Mouse (Mus musculus) naive thymus-derived CD4-positive, alpha-beta T cell, adult 2 months (primary cell): Measurements from ENCODE around the gene Anapc15-ps.

ENCODE experiments used
- DNase-seq: peaks from one replicate; pipeline ENCODE4 v3.0.0-alpha.2; 2011; ENCODE audit warnings: low read depth

Anapc15-ps gene

DNA sequence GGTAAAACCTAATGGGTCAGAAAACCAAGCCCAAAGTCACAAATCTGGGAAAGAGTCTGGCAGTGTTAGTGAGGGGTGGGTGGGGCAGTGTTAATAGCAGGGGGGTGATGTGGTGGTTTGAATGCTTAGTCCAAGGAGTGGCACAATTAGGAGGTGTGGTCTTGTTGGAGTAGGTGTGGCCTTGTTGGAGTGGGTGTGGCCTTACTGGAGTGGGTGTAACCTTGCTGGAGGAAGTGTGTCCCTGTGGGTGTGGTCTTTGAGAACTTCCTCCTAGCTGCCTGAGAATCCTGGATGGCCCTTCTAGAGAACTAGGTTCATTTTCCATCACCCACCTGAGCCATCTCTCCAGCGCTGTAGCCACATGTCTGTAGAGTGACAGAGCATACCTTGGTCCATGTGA, 16.6 kb upstream of the Anapc15-ps start:
- no peak for DNase-seq

DNA sequence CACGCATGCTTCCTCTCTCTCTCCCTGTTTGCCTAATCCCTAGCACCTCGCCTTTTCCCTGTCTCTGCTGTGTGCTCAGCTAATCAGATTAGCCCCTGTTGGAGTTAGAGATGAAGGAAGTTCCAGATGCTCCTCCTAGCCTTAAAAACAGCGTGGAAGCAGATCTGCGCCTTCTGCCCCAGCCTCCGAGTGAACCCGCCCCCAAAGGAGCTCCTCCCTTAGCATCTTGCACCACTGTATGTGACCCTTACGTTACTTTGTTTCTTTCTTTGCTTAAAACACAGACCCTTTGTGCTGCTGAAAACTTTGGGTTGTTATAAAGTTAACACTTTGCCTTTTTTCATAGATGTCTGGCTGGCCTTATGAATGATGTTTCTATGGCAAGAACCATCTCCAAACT, 15.8 kb upstream of the Anapc15-ps start:
- no peak for DNase-seq

DNA sequence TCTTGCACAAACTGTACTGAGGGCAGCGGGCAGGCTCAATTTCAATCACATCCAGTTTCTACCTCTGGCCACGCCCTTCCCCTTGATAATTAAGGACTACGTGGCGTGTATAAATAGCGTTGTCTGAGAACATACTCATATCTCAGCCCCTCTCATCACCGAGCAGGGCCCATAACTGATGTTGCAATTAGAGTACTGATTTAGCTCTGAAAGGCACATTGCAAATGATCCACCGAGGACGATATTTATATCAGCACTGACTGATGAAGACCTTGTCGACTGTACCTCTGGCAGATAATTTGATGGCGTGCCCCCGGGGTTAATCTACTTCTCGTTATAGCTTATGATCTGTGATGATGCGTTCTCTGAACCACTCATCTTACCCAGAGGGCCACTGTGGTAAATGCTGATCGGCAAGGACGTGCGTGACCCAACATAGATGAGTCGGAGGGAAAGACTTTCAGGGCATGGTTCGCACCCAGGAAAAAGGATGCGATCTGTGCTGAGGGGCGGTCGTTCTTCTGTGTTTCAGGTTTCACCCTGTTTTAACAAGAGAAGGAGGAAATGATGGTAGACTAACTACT, 14.4 kb upstream of the Anapc15-ps start:
- DNase-seq = no peak

DNA sequence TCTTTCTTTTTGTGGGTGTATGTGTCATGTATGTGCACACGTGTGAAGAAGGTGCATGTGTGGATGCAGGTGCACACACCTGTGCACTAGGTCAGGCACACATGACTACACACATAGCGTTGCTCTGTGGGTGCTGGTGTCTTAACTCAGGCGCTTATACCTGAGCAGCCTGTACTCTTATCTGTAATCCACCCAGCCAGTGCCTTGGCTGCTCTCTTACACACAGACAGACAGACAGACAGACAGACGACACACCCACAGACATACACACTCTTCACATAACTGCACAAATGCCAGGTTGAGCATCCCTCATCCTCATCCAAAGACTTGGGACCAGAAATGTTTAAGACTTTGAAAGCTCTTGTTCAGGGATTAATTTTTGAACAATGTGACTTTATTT, 12.8 kb upstream of the Anapc15-ps start:
- DNase-seq = no peak

DNA sequence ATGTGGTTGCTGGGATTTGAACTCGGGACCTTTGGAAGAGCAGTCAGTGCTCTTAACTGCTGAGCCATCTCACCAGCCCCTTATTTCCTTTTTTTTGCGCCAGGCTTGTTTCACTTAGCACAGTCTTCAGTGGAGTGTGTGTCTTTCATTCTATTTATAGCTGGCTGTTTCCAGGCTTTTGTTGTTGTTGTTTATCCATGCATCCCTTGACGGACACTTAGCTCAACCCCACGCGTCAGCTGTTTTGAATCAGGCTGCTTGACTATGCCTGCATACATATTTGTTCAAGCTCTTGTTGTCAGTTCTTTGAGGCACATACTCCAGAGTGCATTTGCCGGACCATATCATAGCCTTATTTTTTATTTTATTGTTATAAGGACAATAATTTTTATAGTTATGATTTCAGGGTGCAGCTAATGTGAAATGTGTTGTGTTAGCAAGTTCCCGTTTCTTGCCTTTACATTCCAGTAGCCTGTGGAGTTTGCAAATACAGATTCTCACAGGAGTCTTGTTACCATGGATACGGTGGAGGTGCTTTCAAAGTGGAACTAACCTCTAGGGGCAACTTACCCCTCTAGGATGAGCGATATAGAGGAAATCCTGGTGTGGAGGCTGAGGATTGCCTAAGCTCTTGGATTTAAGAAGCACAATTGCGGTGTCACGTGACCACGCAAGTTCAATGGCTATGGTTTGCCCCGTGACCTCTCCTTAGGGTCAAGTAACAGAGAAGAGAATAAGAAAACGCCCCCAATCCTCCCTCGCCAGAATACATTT, 11.7 kb upstream of the Anapc15-ps start:
- no peak for DNase-seq

DNA sequence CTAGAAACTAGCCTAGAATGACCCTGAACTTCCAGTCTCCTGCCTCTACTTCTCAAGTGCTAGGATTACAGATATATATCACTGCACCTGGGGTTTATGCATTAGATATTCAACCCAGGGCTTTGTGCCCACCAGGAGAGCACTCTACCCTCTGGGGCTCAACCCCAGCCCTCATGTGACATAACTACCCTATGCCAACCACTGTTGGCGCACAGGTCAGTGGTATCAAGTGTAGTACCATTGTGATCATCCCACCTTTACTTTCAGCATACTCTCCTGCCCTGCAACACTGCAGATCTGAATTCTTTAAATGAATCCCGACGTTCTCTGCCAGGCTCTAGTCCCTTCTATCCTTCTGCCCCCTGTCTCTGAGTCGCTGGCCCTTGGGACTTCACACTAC, 11.0 kb upstream of the Anapc15-ps start:
- DNase-seq = no peak

DNA sequence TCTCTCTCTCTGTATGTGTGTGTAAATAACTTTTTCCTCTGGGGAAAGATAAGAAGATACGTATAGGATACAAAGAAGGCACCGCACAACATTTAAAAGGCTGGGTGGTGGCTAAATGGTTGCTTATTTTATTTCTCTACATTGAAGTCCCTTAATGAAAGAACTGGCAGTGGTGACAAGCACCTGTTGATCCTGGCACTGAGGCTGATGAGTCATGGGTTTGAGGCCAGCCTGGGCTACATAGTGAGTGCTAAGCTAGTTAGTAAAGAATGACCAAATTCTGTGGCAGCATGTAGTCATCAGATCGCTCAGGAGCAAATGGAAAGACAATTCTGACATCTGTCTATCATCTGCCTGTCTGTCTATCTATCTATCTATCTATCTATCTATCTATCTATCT, 10.5 kb upstream of the Anapc15-ps start:
- DNase-seq = no peak

DNA sequence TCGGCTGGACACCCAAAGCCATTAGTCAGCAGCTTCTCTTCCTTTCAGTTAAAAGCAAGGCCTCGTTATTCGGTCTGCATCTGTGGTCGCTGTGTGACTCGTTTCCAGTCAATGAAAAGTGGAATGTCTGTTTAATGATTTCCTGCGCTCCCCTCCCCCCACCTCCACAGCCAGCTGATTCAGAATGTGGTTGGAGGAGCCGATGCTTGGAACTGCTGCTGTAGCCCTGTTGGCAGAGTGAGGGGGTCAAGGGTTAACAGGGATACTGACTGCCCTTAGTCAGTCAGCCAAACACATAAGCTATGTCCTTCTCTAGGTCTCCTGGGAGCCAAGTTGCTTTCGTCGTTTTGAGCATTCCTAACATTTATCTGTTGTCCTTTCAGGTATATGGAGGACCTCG, 9.7 kb upstream of the Anapc15-ps start:
- no peak for DNase-seq

DNA sequence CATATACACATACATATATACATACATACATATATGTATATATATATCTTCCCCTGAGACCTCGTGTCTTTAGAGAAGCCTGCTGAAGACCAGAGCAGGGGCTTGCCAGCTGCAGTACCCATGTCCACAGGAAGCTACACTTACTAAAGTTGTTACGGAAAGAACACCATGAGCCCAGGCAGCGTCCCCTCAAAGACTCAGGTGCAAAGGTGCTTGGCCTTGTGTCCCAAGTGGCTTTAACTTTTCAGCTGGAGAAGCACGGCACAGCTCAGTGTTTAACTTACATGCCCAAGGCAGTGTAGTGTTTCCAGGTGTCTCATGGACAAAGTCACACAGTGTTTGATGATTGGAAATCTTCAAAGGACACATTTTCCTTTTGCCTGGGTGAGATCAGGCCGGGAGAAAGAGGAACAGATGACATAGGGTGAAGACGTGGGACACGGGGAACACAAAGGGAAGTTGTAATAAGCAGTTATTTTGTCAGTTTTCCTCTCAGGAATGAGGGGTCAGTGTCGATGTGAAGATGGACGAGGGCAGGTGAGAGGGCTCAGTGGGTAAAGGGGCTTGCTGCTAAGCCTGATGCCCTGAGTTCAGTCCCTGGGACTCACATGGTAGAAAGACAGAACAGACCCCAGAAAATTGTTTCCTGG, 9.0 kb upstream of the Anapc15-ps start:
- no peak for DNase-seq

DNA sequence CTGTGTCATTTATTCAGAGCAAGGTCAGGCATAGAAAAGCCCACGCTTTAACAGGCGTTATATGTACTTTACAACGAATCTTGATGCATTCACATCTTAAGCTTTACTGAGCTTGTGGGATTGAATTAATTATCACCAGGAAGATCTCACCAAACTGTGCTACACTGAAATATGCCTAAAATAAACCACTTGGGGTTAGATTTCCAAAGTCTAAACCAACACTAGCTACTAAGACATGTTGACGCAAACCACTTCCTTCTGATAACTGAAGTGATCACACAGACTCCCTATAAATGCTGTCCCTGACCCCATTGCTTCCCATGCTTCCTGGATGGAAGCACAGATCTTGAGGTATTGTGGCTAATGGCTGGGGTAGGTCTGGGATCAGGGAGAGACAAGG, 8.2 kb upstream of the Anapc15-ps start:
- no peak for DNase-seq

DNA sequence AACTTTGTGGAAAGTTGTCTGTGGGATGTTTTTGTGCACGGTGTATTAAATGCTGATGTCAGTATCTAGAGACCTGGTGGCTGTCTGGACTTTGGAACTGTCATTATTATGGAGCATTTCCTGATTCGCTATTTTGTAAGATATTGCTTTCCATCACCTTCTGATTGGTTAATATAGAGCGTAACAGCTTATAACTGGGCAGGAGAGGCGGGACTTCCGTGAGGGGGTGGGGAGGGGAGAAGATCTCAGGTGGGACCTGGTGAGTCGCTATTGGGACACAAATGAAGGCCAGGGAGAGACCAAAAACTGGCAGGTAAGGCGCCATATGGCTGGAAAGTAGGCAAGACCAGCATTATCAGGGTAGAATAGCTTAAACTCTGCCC, 7.8 kb upstream of the Anapc15-ps start:
- DNase-seq = peak; percentile 44

DNA sequence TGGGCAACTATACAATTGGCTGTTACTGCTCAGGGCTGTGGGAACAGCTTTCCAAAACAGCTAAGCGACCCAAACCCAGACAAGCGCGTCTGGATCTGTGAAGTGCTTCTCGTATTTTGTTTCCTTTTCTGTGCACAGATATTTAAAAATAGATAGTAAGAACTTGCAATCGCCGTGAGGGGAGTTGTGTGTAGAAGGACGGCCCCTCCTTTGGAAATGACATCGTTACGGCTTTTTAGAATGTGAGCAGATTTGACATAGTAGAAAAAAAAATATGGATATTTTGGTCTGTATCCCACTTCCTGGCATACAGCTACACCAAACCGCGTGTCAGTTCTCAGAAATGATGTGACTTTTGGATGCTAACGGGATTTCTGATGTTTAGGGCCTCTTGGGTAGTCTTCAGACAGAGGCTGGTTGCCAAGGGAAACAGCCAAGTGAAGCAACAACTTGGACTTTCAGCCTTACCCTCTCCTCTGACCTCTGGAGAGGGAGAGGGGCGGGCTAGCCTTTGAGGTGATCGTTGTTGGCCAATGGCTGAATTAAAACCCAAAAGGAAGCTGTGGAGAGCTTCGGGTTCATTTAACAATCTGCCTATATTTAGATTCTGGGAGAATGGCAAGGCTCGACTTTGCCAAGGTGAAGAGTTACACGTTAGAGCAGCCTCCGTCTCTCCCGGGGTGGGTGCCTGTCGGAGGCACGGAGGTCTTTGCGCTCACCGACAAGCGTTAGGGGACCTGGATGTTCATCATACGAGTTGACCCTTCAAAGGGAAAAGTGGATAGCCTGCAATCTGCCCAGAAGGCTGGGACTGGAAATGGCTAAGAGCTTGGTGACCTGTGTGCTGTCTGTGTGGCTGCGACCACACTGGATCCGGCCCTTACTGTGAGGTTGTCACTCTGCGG, 7.2 kb upstream of the Anapc15-ps start:
- no peak for DNase-seq

DNA sequence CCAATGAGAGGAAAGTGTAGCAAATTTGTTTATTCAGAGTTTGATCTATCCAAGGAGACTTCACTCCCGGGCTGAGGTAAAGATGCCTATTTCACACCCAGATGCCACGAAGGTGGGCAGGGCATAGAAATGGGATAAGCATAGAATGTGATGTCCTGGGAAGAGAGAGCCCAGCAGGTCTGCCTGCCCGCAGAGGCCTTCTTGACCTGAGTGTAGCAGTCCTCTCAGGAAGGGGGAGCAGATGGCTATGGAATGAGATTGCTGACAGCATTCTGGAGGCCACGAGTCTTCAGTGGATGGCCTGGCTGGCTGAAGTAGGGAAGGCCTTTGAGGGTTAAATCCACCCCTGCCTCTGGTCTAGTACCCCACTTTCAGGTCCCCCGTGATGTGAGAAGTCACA, 5.9 kb upstream of the Anapc15-ps start:
- DNase-seq = no peak

DNA sequence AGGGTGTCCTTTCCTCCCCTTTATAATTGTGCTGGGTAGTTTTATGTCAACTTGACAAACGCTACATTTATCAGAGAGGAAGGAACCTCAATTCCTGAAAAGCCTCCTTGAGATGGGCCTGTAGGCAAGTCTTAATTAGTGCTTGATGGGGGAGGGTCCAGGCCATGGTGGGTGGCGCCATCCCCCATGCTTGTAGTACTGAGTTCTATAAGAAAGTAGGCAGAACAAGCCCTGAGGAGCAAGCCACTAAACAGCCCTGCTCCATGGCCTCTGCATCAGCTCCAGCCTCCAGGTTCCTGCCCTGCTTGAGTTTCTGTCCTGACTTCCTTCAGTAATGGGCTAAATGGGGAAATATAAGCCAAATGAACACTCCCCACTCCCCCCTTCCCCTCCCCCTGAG, 5.4 kb upstream of the Anapc15-ps start:
- no peak for DNase-seq

DNA sequence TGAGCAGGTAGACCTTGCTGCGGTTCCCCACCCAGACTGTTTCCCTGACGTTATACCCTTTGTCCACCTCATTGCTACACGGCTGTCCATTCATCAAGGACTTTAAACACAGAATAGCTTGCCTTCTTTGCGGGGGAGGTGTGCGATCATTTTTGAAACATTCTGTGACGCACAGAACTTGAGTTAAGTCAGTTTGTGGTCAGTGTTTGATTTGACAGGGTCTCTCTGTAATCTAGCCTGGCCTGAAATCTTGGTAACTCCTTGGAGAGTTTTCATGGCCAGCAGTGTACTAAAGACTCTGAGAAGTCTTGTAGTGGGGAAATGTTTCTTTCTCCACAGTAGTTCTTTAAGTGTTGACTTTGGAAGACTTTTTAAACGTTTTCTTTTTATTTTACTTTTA, 5.0 kb upstream of the Anapc15-ps start:
- no peak for DNase-seq

DNA sequence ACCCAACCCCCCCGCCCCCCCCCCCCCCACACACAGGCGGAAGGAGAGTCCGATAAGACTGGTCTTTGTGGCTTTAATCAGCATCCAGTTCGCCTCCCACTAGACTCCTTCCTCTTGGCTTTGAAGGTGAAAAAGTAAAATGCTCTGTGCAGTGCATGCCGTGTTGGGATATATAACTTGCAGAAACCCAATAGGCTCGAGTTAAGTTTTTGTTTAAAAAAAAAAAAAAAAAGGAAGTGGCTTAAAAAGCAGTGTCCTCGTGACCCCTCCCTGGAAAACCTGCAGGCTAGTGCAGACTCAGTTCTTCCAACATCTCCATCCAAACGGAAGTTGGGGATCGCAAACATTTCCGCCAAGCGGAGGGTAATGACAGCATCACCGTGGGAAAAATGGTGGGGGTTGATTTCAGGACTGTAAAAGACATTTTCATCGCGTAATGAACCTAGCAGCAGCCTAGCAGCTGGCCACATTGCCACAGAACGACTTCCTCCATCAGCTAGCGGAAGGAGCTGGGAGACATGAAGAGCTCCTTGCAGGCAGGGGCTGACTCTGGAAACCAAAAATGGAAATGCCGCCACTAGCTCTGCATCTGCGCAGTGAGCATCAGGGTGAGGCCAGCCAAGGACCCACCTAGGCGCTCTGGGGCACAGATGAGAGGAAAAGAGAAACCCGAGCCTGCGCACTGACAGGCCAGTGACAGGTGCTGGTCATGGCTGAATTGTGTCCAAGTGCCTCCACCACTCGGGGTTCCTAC, 4.3 kb upstream of the Anapc15-ps start:
- peak; percentile 84 for DNase-seq

DNA sequence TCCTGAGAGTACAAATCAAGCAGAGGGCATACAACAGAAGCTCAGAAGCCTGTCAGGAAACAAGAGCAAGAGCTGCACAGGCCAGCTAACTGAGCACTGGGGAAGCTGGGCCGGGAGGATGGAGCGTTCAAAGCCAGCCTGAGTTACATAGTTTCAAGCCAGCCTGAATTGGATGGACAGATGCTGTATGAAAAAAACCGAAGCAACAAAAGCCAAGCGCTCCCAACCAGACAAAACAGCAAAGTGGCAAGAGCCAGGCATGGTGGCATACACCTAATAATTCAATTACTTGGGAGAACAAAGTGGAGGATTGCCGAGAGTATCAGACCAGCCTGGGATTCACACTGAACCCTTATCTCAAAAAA, 3.7 kb upstream of the Anapc15-ps start:
- DNase-seq = no peak

DNA sequence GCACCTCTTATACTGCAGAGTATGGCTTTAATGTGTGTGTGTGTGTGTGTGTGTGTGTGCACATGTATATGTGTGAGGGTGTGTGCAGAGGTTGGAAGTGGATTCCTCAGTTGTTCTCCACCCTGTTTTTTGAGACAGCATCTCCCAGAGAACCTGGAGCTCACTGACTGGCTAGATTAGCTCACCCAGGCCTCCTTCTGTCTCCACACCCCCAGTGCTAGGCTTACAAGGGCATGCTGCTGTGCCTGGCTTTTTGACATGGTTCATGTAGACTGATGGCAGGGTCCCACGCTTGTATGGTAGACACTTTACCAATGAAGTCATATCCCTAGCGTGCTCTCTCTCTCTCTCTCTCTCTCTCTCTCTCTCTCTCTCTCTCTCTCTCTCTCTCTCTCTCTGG, 3.1 kb upstream of the Anapc15-ps start:
- DNase-seq = no peak

DNA sequence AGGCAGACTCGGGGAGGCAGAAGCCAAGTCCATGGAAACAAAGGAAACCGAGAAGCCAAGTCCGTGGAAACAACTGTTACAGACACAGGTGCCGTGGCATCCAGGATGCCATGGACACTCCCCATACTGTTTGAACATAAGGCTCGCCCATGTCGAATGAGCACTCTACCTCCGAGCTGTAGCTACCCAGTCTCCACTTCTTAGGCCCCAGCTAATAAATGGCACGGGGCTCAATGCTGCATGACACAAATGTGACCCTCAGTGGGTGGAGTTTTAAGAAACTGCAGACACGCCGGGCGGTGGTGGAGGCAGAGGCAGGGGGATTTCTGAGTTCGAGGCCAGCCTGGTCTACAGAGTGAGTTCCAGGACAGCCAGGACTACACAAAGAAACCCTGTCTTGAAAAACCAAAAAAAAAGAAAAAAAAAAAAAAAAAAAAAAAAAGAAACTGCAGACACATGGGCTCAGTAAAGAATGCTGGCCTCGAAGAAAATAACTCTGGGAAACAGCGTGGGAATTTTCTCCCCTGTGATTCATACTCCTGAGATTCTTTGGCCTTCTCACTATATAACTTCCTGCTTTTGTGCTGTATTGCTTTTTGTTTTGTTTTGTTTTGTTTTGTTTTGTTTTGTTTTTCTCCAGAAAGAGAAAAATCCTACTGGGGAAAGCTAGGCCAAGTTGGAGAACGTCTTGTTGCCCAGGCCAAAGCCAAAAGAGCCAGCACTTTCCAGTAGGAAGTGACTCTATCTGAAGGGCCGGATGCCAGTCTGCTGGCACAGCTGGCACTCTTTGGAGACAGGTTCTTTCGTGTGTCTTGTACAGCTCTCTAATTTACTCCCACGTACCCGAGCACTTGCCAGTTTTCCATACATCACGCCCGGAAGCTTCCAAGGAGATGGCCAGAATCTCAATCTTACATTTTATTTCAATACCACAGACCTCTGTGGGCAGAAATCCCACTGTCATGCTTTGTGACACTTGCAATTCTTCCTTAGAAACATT, 2.2 kb downstream of the Anapc15-ps start:
- no peak for DNase-seq

DNA sequence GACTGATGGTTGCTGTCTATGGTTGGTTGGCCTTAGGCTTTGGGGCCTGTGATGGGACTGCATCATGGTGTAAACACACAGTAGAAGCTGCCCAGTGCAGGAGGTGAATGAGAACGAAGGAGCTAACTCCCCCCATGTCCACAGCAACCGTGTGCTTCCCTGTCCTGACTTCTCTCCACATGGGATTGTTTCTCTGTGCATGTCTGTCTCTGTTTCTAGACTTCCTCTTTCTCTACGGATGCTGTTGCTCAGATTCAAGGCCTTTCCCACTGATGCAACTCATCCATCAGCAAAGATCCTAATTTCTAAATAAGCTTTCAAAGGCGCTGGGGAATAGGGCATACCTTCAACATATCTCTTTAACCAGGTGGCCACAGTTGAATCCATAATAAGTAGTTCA, 3.4 kb downstream of the Anapc15-ps start:
- no peak for DNase-seq

DNA sequence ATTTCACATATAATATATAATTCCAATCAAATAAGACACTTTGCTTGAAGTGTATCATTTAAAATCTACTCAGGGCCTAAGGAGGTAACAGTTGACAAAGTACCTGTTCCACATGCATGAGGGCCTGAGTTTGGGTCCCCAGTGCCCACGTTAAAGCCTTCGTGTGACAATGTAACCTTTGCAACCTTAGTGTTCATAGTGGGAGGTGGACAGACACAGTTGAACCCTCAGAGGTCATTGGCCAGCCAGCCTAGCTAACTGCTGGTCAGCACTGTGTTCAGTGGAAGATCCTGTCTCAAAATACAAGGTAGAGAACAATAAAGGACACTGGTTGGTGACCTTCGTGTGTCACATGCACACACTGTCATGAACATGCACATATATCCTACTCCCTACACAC, 4.2 kb downstream of the Anapc15-ps start:
- DNase-seq = no peak
